Mouse (Mus musculus) lung, embryonic 14.5 days (tissue): ENCODE measurements at regions not wholly inside any gene's neighbourhood (a gene's known extent, or its start where the extent isn't known, plus 50 kb on each side); places are given as distances from the start of the nearest gene placed in this dataset.

ENCODE experiments used
- ATAC-seq: fragments of 200-750 bp; cut with Nextera tagmentation; 2 replicates; pipeline ENCODE4 v1.8.0; 2017; ENCODE audit warnings: mild to moderate bottlenecking, moderate TSS enrichment, moderate library complexity; ENCODE audit not compliant: insufficient read depth
- DNase-seq: peaks from one replicate; pipeline ENCODE4 v3.0.0-alpha.2; 2015
- H3K27ac ChIP-seq: fragments of 300-500 bp; sonication (generic); 2 replicates; pipeline ENCODE4 v1.5.1; 2014; ENCODE audit warnings: low read depth, mild to moderate bottlenecking, moderate library complexity
- H3K27me3 ChIP-seq: fragments of 300-500 bp; sonication (generic); 2 replicates; pipeline ENCODE4 v1.6.1; 2014; ENCODE audit warnings: low read length, control low read depth; ENCODE audit not compliant: insufficient read depth
- H3K36me3 ChIP-seq: fragments of 300-500 bp; sonication (generic); 2 replicates; pipeline ENCODE4 v1.6.1; 2014; ENCODE audit warnings: control low read depth; ENCODE audit not compliant: insufficient read depth
- H3K4me1 ChIP-seq: fragments of 300-500 bp; sonication (generic); 2 replicates; pipeline ENCODE4 v1.6.1; 2014; ENCODE audit warnings: antibody characterized with exemption, control low read depth; ENCODE audit not compliant: insufficient read depth
- H3K4me2 ChIP-seq: fragments of 300-500 bp; sonication (generic); 2 replicates; pipeline ENCODE4 v1.6.1; 2014; ENCODE audit warnings: mild to moderate bottlenecking
- H3K4me3 ChIP-seq: fragments of 300-500 bp; sonication (generic); 2 replicates; pipeline ENCODE4 v1.5.1; 2014; ENCODE audit warnings: low read depth, low read length
- H3K9ac ChIP-seq: fragments of 300-500 bp; sonication (generic); 2 replicates; pipeline ENCODE4 v1.6.1; 2014
- H3K9me3 ChIP-seq: fragments of 300-500 bp; sonication (generic); 2 replicates; pipeline ENCODE4 v1.6.1; 2016; ENCODE audit warnings: low read depth, low read length, control low read depth
- CTCF ChIP-seq: IDR thresholded peaks from 2 replicates; pipeline ENCODE4 v1.5.1; 2016; ENCODE audit warnings: antibody characterized with exemption, low read depth
- WGBS: fragments of 180-500 bp; shearing (Covaris S2); extraction: QIAGEN DNeasy Blood & Tissue Kit; methylation state at CpG from one replicate; pipeline ENCODE4 v1.1.7; 2014; 5-methylcytosine and 5-hydroxymethylcytosine counted together

DNA sequence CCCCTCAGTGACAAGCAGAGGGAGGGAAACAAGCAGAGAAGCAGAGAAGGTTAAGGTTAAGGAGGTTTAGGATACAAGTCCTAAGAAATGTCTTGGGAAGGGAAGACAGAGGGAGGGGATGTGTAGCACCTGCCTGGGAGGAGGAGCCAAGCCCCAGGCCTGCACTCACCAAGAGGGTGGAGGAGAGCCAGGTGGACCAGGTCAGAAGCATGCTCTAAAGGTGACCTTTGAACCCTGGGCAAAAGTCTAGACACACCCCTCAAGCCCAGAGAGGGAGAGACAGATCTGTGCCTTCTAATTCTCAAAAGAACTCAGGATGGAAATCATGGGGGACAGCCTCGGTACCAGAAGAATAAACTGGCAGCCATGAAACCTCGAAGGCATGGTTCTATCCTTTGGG, 54.4 kb upstream of the Calm2 start:
- Histone ChIP-seq H3K9ac (no peak overlapping the region), H3K9me3 (no peaks in the 10 kb centered on the region), H3K4me2 (no peak overlapping the region), H3K4me3 (no peak overlapping the region), H3K4me1 (peaks cover 13% of the 10 kb centered on the region; the same call in 1 of the 2 replicates), H3K27me3 (no peaks in the 10 kb centered on the region), H3K36me3 (no peaks in the 10 kb centered on the region), H3K27ac (no peak overlapping the region)
- WGBS: 37% methylated on average over 2 of the region's 2 CpGs
- no peak for DNase-seq
- no peak for ATAC-seq
- no peak for TF ChIP-seq CTCF

DNA sequence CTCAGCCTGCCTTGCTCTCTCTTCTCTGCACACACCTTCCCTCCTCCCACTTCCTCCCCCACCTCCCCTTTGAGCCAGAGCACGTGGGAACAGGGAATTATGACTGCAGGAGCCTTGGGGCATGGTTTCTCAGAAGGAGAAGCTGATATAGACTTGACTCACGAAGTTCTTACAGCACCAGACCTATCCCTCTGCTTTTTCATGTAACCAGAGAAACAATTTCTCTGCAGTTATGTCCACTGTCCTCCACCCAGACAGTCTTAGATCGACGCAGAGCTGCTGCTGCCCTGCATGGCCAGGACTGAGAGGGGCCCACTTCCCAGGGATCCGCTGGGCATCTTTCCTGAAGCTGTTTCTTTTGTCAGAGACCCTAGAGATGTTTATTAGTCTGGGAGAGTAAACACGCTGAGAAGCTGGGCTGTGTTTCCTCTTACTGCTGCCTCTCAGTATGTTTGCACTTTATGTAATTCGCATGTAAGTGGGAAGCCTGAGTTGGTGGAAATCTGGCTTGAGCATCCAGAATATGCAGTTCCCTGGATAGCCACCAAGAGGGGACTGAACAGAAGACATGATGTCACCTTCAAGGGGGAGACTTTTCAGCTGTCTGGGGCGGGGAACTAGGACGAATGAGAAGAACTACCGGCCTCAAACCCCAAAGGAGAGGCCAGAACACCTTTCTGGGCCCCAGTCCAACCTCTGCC, 55.1 kb upstream of the Calm2 start:
- Histone ChIP-seq H3K27me3 (no peaks in the 10 kb centered on the region), H3K4me2 (no peak overlapping the region), H3K9me3 (no peaks in the 10 kb centered on the region), H3K36me3 (no peaks in the 10 kb centered on the region), H3K9ac (no peak overlapping the region), H3K27ac (no peak overlapping the region), H3K4me3 (no peak overlapping the region), H3K4me1 (peaks cover 13% of the 10 kb centered on the region; the same call in 1 of the 2 replicates)
- DNase-seq (peak; percentile 71), ATAC-seq (peak; percentile 57; the same call in 1 of the 2 replicates)
- TF ChIP-seq CTCF: peak; percentile 40
- whole genome bisulfite sequencing: 18% methylated on average over 10 of the region's 10 CpGs

DNA sequence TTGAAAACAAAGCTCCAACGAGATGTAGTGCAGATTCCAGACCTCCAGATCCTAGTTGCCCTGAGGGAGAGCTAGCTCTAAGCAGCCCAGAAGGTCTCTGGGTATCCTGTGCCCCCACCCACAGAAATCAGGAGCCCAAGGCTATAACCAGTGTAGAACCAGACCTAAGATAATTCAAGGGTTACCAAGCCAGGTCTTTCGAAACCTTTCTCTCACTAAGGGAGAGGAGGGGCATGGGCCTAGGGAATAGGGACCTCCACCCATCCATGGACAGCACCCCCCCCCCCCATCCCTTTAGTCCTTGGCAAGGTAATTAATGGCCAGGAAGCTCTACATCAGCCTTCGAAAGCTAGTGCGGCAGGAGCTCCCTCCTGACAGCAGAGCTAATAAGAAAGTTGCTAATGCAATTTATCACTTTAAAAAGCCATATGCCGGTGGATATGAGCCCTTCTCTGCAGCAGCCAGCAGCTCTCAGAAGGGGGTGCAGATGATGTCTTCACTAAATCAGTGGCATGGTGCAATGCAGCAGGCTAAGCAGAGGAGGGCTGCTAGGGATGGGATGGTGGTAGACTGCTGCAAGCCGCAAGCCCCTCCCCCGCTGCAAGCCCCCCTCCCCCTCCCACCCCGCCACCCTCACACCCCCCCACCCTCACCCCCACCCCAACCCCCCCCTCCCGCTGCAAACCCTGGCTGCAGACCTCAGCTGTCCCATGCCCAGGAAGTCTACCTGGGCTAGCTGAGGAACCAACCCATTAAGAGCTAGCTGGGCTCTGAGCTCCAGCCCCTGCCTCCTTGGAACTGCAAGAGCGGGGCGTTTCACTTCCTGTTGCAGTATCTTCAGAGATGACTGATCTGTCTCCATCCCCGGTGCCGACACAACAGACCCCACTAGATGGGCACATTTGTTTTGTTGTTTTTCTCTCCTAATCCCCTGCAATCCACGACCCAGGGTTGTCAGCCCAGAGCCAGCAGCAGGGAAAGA, 55.9 kb upstream of the Calm2 start:
- 13% methylated on average over 14 of the region's 14 CpGs for WGBS
- H3K9me3 ChIP-seq: no peaks in the 10 kb centered on the region
- no peaks in the 10 kb centered on the region for H3K27me3 ChIP-seq
- H3K4me1 ChIP-seq: peaks cover 13% of the 10 kb centered on the region; the same call in 1 of the 2 replicates
- TF ChIP-seq CTCF: no peak
- no peak overlapping the region for H3K4me3 ChIP-seq
- H3K4me2 ChIP-seq: peak overlapping the region; percentile 37
- H3K36me3 ChIP-seq: no peaks in the 10 kb centered on the region
- no peak overlapping the region for H3K27ac ChIP-seq
- DNase-seq: peak; percentile 48
- ATAC-seq: peak; percentile 71; the same call in 1 of the 2 replicates
- peak overlapping the region; percentile 9; the same call in 1 of the 2 replicates for H3K9ac ChIP-seq

DNA sequence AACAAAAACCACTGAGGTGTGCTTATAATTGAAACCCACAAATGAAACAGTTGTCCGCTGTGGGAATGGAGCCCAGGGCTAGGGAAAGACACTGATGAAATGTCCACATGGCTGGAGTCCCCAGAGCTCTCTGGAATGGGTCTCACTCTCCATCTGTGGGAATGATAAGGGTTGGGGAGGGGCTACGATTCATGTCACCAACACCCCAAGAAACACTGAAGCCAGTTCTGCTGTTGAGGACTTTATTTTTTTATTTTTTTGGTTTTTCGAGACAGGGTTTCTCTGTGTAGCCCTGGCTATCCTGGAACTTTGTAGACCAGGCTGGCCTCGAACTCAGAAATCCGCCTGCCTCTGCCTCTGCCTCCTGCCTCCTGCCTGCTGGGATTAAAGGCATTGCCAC, 56.8 kb upstream of the Calm2 start:
- H3K36me3 ChIP-seq: no peaks in the 10 kb centered on the region
- WGBS: 75% methylated on average over 5 of the region's 5 CpGs
- no peak overlapping the region; the same call in 1 of the 2 replicates for H3K9ac ChIP-seq
- no peak for ATAC-seq
- no peaks in the 10 kb centered on the region for H3K27me3 ChIP-seq
- H3K9me3 ChIP-seq: no peaks in the 10 kb centered on the region
- no peak for DNase-seq
- no peak overlapping the region for H3K4me3 ChIP-seq
- TF ChIP-seq CTCF: no peak
- H3K4me1 ChIP-seq: peaks cover 13% of the 10 kb centered on the region; the same call in 1 of the 2 replicates
- no peak overlapping the region for H3K27ac ChIP-seq
- peak overlapping the region; percentile 37; the same call in 1 of the 2 replicates for H3K4me2 ChIP-seq

DNA sequence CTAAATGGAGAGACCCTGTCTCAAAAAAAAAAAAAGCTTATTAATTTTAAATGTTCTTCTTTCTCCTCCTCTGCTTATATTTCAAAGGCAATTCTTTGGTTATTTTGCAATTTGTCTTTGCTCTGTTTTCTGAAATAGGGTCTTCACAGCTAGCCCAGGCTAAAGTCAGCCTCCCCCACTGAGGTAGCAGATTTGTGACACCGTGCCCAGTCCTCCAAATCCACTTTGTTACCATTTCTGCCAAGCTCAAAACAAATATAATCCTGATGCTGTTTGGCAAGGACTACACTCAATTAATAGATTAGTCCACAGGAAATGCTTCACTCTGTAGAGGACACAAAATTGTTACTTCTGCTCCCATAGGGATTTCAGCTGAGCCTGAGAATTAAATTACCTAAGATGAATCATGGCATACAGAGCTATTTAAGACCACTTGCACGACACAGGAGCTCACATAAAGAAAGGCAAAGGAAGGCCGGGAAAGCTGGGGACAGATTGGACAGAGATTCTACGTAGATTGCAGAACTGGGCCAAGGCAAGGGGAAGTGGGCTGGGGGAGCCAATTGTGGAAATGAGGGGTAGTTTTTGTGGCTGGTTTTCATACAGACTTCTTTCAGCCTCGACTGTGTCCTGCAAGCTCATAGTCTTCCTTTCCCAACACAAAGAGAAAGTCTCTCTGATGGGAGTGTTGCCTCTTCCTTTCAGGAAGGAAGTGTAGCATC, 58.4 kb upstream of the Calm2 start:
- no peak for TF ChIP-seq CTCF
- H3K4me1 ChIP-seq: peaks cover 13% of the 10 kb centered on the region; the same call in 1 of the 2 replicates
- no peak for DNase-seq
- H3K4me3 ChIP-seq: no peak overlapping the region
- H3K9me3 ChIP-seq: no peaks in the 10 kb centered on the region
- 72% methylated on average over 5 of the region's 5 CpGs for WGBS
- no peaks in the 10 kb centered on the region for H3K27me3 ChIP-seq
- H3K27ac ChIP-seq: no peak overlapping the region
- H3K4me2 ChIP-seq: no peak overlapping the region
- ATAC-seq: no peak
- no peaks in the 10 kb centered on the region for H3K36me3 ChIP-seq
- no peak overlapping the region for H3K9ac ChIP-seq

DNA sequence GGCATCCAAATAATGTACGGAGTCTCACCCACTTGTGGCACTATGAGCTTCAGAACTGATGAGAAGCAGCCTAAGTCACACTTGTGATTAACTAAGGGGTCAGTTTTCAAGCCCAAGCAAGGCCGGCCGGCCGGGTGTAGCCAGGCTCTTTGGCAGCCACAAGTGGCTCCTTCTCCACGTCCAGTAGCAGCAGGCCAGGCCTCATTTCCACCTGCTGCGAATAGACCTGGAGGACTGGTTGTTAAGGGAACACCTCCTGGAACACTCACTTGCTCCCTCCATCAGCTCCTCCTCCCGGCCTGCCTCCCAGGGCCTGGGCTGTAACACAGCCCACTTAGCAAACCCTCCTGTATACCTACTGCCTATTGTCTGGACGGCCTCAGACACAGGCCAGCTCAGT, 61.1 kb upstream of the Calm2 start:
- ATAC-seq: no peak

More for the DNA sequence above, 61.1 kb upstream of the Calm2 start:
- Histone ChIP-seq H3K4me1 (peaks cover 3% of the 10 kb centered on the region; the same call in 1 of the 2 replicates), H3K4me3 (no peak overlapping the region), H3K9ac (no peak overlapping the region), H3K27ac (no peak overlapping the region), H3K36me3 (no peaks in the 10 kb centered on the region), H3K27me3 (no peaks in the 10 kb centered on the region), H3K4me2 (no peak overlapping the region), H3K9me3 (no peaks in the 10 kb centered on the region)
- 53% methylated on average over 8 of the region's 8 CpGs for WGBS
- no peak for DNase-seq
- no peak for TF ChIP-seq CTCF
